Mouse (Mus musculus): ENCODE results near the gene Hebp1.

The Hebp1 gene

DNA sequence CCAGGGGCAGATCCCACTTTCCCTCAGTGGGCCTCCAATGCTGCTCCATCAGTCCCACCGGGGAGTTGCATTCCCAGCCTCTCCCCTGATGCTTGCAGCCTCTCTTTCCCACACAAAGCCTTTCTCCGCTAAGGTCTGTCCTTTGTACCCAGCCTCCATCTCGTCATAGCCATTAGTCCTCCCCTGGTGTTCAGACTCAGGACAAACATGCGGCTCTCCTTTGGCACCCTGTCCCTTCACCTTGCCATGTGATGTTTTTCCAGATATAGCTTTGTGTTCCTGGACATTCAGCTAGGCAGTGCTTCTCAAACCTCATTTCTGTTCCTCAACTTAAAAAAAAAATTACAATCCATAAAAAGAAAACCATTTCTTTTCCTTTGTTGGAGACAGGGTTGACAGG, 39.3 kb downstream of the Hebp1 start:
- DNase-seq, result no peak

DNA sequence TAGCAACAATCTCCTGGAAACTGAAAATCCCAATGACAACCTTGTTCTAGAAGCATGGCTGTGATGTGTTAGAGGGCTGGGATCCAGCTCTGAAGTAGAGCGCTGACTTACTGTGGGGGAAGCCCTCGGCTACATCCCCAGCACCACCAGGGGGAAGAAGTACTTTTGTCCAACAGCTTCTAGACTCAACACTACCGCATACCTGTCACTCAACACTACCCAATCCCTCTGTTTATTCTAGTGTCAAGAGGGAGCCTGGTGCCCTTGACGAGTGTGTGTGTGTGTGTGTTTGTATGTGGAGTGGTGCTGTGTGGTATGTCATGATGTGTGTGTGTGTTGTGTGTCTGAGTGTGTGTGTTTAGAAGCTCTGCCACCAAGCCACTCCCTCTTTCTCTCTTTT, 40.3 kb downstream of the Hebp1 start:
- no peak for DNase-seq

DNA sequence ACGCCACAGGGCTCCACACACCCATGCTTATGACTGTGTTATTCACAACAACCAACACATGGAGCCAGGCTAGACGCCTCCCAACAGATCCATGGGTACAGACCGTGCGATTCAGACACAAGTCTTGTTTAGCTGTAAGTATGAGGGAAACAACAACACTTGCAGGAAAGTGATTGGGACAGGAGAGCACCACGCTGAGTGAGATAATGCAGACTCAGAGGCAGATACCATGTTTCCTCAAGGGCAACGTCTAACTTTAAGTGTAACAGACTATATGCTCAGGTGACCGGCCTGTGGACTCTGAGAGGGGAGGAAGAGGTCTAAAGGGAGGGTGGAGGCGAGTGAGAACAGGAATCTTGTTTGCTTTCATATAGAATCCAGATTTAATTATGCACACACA, 41.2 kb downstream of the Hebp1 start:
- no peak for DNase-seq

DNA sequence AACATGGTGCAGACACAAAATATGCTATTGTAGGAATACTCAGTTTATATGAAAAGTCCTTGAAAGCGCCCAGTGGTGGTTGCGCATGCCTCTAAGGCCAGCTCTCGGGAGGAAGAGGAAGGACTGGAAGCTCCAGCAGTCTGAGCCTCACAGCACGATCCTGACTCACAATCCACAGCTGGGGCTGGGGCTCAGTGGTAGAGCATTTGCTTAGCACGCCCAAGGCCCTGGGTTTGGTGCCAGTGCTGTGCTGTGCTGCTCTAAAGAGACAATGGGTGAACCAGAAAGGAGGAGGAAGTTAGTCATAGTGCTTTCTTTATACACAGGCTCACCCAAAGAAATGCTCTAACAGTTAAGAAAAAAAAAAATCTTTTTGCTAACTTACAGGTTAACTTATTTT, 44.1 kb downstream of the Hebp1 start:
- no peak for DNase-seq

DNA sequence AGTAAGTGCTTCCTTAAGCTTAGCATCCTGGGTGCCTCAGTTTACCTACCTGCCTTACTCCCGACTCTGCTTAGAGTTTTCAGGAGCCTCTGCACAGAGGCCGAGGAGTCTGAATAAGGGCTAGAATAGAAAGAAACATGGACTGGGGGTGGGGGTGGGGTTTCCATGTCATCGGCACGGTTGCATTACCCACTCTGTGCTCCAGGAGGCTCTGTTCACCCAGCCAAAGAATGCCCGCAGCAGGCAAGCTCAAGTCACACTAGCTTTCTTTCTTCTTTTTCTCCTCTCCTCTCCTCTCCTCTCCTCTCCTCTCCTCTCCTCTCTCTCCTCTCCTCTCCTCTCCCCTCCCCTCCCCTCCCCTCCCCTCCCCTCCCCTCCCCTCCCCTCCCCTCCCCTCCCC, 47.5 kb downstream of the Hebp1 start:
- DNase-seq, result no peak

DNA sequence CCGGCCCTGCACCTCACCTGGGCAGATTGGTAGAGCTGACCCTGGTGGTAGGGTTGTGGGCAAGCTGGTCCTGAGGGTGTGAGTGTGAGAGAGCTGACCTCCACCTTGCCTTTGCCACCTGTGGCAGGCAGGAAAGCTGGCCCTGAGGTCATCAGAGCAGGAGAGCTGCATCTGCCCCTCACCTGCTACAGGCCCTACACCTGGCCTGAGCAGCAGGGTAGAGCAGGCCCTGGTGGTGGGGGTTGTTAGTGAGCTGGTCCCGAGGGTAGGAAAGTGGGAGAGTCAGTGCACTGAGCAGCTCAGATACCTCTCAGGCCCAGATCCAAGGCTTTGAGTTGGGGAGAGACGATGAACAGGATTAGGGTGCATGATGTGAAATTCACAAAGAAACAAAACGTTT, 48.1 kb downstream of the Hebp1 start:
- no peak for DNase-seq

DNA sequence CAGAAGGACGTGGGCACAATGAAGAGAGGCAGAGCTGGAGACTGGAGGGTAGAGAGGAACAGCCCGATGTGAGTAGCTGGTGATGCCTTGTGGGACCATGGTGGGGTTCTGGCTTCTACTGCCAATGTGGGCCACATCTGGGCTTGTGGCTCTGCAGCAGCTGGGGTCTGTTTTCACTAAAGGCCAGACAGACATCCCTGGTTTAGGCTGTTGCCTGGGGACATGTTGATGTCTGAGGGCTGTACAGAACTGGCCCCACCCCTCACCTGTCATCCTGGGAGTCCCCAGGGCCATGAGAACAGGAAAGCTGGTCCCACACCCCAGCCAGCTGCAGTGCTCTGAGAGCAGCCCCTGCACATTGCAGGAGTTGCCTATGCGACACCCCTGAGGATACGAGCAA, 48.6 kb downstream of the Hebp1 start:
- no peak for DNase-seq

DNA sequence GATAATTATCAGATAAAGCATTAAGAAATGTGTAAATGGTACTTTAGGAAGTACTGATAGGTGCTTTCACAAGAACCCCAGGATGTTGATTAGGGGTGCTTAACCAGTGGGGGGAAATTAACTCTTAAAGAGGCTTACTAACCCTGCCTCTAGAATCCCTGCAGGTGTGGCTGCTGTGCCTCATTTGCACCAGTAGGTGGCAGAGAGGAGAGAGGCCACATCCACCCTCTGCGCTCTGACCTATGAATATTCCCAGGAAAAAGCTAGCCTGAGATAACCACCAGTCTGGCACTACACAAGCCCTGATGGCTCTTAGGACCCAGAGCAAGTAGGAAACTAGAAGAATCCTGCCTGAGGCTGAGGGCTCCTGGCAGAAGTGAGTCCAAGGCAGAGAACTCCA, 49.3 kb downstream of the Hebp1 start:
- DNase-seq, result no peak

DNA sequence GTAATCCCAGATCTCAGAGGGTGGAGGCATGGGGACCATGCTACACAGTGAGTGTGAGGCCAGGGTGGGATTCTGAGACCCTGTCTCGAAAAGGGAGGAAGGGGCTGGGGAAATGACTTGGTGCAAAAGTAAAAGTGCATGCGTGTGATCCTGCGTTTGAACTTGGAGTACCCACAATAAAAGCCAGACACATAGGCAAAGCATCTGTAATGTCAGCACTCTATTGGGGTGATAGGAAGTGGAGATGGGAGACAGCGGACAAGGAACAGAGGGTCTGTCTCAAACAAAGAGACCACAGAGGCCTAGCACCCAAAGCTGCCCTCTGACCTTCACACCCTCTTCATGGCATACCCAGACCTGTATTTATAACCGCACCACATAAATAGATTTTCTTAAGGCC, 51.8 kb downstream of the Hebp1 start:
- no peak for DNase-seq

DNA sequence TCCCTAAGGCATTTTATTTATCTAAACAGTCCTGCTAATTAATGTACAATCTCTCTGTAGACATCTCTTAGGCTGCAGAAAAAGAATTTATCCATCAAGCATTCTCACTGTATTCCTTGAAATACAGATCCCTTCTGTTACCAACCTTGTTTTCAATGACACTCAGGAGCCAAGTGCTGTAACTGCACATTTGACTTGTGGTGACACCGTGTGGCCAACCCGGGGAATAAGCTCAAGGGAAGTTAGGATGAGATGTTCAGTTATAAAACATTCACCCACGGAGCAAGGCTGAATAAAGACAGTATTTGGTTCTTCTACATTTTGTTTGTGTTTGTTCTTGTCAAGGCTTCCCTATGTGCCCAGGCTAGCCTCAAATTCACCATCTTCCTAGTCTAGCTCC, 53.3 kb downstream of the Hebp1 start:
- no peak for DNase-seq

DNA sequence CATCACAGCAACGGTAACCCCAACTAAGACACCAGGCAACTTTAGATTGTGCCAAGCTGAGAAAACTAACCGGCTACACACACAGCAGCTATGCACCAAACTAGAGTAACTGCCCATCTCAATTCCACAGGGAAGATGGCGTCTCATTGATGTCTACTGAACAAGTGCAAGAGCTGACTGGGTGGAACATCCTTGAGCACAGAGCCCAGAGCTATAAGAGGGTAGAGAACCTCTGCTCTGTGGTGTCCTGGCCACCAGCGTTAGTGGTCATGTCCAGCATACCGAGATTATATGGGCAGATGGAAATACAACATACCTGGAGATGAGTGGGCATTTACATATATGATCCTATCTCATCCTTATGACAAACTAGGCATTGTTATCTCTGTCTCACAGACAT, 54.7 kb downstream of the Hebp1 start:
- no peak for DNase-seq

DNA sequence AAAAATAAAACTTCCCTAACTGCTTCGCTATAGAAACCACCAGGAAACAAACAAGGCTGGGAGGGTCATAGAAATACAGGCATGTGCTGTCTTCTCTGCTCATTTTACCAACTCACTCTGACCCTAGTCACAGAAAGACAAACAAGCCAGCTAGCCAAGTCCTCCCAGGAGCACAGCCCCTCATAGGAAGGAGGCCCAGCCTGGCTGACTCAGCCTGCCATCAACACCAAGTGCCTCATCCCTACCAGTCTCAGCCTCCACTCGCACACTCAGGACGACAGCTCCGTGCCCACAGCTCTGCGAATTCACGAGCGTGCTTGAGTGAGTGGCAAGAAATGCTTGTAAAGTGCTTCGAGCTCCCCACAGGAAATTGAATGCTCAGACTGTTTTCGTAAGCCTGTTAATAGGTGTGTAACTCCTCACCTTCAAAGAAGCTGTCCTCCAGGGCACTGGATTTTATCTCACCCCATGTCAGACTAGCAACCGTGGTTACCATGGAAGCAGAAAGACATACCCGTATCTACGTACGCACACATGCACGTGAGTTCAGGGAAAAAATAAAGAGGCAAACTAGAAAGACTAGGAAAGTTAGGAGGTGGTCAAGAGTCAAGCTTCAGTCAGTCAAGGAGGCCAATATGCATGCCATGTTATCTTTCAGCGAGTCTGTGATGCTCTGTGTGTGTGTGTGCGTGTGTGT, 56.2 kb downstream of the Hebp1 start:
- DNase-seq, result no peak

DNA sequence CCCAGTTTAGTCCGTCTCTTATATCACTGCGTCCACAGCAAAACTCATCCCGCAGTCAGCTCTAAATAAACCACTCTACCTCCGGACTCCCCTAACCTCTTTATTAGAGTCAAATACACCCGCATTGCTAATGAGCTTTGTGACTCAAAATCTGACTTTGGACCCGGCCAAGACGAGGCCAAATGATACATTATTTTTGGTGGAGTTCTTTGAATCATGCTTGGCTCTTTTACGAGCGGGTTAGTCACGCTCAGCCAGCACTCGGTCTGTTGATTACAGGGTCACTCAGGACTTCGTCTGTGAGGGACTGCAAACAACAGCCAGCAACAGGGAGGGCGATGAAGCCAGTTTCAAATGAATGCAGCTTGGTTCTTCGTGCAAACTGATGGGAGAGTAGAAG, 59.1 kb downstream of the Hebp1 start:
- DNase-seq, result no peak

DNA sequence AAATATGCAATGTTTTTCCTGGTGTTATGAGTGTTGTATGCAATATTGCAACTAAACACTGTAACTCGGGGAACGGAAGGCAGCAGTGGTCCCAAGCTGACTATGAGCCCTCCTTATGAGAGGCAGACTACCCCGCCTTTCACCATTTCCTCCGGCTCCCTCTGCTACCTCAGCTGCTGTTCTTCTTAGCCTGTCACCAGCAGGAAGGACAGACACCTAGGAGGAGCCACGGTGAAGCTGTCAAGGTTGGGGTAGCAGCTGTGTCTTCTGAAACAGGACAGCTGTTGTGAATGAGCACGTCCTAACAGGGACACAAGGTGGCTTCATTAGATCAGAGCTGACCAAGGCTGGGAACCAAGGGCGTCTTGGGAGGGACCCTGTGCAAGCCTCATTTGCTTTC, 59.6 kb downstream of the Hebp1 start:
- no peak for DNase-seq

DNA sequence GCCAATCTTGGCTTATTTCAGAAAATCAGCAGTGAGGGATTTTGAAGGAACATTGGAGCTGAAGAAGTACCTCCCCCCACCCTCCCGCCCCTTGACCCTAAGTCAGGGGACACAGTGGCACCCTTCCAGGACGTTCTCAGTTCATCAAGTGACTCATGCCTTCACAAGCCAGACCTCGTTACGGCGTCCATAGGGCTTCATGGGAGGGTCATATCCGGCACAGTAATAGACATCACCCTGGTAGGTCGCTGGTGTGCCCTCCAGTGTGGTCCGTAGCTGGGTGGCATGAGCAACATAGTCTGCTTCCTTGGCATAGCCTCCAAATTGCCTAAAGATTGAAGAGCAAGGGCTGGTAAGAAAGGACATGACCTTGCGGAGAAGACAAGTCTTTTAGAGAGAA, 60.1 kb downstream of the Hebp1 start:
- DNase-seq, result no peak

DNA sequence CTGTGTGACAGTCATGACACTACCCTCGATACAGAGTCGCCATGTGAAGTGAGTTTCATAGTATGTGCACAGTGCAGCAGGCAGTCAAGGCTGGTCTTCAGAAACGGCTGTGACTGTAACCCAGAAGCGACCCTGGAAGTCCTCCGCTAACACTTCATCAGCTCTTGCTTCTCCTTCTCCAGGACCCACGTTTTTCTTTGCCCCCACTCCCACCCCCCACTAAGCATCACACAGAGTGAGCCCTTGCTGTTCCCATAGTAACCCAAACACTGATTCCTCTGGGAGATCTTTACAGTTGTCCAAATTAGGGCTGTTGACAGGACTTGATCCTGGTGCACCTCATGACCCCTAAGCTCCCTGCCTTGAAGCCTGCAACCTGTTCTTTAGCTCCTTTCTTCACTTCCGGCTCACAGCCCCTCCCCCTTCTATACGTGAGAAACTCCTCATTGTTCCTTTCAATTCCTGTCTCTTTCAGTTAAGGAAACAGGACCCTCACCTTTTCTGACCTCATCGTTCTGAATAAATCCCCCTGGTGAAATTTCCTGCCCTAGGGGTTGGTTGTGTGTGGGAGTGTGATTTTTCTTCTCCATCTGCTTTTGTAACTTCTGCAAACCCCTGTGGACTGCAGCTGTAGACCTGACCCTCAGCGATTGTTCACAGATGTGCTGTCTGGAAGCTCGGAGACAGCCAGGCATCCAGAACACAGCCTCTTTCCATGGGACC, 61.2 kb downstream of the Hebp1 start:
- no peak for DNase-seq

DNA sequence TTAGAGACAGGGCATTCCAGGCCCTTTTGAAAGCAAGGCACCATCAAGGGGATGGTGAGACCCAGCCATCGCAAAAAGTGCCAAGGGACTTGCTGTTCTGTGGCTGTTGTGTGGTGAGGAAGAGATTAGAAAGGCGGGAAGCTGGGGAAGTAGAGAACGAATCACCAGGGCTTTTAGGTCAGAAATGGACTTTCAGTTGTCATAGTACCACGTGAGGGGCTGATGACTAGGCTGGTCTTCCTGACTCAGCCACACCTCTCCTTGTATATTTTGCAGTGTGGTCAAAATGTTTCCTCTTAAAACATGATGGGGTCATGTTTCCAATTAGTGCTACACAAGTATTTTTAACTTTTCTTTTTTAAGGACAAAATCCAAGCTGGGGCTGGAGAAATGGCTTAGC, 62.1 kb downstream of the Hebp1 start:
- DNase-seq, result no peak

DNA sequence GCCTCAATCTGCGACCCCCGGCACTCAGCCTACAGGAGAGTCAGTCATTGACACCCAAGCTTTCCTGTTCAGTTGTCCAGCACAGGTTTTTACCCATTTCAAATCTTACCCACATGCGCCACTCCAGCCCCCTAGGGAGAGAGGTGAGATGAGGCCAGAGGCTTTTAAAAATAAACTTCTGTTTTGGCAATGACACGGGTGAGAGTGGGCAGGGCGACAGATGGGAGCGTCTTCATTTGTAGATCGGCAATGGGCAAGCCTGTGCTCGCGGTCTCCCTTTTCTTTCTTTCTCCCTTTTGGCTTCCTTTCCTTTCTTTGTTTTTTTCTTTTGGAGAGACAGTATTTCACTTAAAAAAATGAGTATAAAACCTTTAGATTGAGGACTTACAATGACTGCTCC, 64.3 kb downstream of the Hebp1 start:
- no peak for DNase-seq

DNA sequence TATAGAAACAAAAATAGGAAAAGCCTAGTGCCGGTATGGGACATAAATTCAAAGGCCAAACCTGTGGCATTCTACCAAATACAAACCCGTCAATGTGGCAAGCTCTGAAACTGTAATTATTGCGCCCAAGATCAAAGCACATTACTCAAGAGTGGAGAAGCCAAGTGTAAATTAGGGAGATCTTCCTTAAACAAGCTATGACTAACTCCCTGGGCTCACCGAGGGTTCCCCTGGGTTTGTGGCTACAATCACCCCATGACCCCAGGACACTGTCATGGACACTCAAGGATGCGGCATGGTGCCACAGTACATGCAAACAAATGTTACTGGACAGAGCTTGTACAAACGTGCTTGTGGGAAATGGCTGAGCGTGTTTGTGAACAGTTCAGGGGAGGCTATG, 64.7 kb downstream of the Hebp1 start:
- no peak for DNase-seq

DNA sequence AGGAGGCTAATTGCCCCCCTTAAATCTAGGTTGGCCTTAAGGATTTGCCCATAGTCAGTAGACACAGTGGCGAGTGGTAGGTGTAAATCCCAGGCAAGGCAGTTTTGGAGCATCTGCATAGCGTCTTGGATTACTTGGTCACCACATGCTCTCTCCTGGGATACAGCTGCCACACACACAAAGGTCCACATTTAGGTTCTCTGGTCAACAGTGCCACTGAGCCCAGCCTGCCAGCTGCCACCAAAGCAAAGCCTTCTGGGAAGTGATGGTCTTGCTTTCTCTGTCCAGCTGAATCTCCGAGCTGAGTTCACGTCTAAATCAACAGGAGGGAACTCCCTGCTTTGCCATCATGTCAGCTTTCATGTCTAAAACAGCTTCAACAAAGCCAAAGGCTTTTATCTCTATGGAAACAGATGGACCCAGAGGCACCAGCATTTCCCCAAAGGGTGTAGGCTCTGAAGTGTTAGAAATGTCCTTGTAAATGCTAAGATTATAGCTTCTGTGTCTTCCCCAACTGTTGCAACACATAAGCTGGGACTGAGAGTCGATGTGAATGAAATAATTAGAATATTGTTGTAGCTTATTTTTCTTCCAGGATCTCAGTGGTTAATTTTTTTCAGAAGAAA, 73.0 kb downstream of the Hebp1 start:
- DNase-seq, result no peak

DNA sequence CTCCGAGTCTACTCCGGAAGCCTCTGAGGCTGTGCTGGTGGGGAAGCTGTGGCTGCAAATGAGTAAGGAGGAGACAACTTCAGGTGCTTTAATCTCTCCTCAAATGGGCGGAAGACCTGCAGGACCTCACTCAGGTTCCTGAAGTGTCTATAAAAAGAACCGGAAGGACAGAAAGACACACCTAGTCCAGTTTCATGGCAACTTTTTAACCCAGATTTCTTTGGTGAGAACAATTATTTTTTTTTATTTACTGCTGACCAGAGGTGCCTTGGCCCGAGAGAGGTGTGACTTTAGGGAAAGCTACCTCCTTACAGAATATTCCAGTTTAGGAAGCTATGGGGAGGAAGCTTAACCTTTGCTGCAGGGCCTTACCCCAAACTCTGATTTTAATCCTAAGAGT, 79.6 kb downstream of the Hebp1 start, which contains the start of gene Gprc5d:
Gene Gprc5d (minus strand): TSS at position 101 of the 400 bp plus-strand sequence.
- no peak for DNase-seq

DNA sequence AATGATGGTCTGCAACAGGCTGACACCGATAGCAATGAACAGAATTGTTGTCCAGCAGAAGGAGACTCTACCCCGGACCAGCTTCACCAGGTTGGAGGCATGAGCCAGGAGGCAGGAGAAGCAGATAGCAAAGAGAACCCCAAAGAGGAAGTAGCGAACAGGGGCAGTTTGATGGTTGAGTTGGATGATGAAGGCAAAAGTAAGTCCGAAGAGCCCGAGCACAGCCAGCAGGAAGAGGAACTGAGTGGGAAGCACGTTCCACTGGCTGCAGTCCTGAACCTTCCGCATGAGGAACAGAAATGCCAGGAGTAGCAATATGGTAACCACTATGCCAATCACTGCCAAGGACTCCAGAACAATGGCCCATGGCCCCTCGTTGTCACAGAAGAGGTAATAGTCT, 81.3 kb downstream of the Hebp1 start:
- DNase-seq, result no peak

DNA sequence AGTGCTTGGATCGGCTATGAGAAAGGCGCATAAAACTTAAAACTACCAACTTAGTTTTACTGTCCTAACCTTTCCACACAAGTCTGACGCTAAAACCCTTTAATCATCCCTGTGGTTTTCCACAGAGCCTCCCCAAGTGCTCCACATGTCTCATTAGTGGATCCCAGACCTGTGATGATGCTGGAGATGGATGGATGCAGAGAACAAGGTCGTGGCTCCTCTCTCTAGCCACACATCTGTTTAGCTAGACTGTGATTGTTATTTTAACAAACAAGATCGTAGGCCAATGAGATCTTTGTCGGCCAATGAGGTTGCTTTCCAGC, 84.7 kb downstream of the Hebp1 start:
- no peak for DNase-seq

DNA sequence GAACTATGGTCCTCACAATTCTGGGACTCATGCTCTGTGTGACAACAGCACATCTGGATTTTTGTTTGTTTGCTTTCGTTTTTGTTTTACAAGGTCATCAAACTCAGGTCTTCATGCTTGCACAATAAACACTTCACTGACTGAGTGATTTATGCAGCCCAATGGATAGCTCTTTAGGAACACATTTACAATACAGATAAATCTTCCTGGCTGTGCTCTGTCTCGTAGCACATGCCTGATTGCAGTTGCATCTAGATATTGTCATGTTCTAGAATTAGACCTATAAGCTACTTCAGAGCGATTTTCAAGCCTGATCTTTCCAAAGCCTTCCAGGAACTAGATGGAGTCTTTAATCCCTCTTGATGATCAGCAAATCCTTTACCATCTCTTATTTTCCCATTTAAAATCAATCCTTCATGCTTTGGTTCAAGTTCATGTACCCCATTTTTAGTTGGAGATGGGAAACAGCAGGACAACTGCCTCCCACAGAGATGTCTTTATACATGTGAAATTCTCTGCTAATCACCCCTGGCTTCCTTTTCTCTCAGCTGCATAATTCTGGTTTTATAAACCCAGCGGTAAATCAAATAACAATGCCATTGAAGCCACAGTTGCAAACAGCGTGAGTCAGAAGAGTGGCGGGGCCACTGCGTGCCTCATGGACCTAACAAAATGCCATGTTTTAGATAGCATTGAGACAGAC, 85.3 kb downstream of the Hebp1 start:
- DNase-seq, result no peak

Data from thymus, adult 18-20 months (tissue).